Mouse (Mus musculus) limb, embryonic 15.5 days (tissue): Measurements from ENCODE around the gene Mapk8ip2. TPM values are rescaled to one million over a fixed set of nuclear protein-coding genes. Genes with fewer than 3 reads are reported as not detected.
A peak's percentile ranks its signal among the peaks of the same experiment; 100 is the strongest.

Experiments
- ATAC-seq: fragments of 200-750 bp; cut with Nextera tagmentation; 2 replicates; pipeline ENCODE4 v1.8.0; 2017; ENCODE audit warnings: low read depth, moderate TSS enrichment; ENCODE audit not compliant: insufficient number of reproducible peaks, low FRiP score, low TSS enrichment
- H3K27ac ChIP-seq: fragments of 300-500 bp; sonication (generic); 2 replicates; pipeline ENCODE4 v1.5.1; 2015; ENCODE audit warnings: moderate library complexity, mild to moderate bottlenecking, inconsistent platforms
- H3K27me3 ChIP-seq: fragments of 300-500 bp; sonication (generic); 2 replicates; pipeline ENCODE4 v1.6.1; 2015; ENCODE audit warnings: inconsistent platforms
- H3K36me3 ChIP-seq: fragments of 300-500 bp; sonication (generic); 2 replicates; pipeline ENCODE4 v1.6.1; 2015; ENCODE audit warnings: inconsistent platforms
- H3K4me1 ChIP-seq: fragments of 300-500 bp; sonication (generic); 2 replicates; pipeline ENCODE4 v1.6.1; 2015; ENCODE audit warnings: inconsistent platforms
- H3K4me2 ChIP-seq: fragments of 300-500 bp; sonication (generic); 2 replicates; pipeline ENCODE4 v1.6.1; 2015; ENCODE audit warnings: mild to moderate bottlenecking, inconsistent platforms
- H3K4me3 ChIP-seq: fragments of 300-500 bp; sonication (generic); 2 replicates; pipeline ENCODE4 v1.5.1; 2015; ENCODE audit warnings: mild to moderate bottlenecking, inconsistent platforms
- H3K9ac ChIP-seq: fragments of 300-500 bp; sonication (generic); 2 replicates; pipeline ENCODE4 v1.6.1; 2015; ENCODE audit warnings: inconsistent platforms
- H3K9me3 ChIP-seq: fragments of 300-500 bp; sonication (generic); 2 replicates; pipeline ENCODE4 v1.6.1; 2016; ENCODE audit warnings: inconsistent platforms
- WGBS: fragments of 180-500 bp; shearing (Covaris S2); methylation state at CpG from one replicate; pipeline ENCODE4 v1.1.7; 2015; 5-methylcytosine and 5-hydroxymethylcytosine counted together
- polyA plus RNA-seq: library from polyadenylated mRNA; unstranded; fragments of >200 nt; fragmentation: Nextera tagmentation; extraction: Ambion mirVana; gene quantifications from 2 replicates; pipeline ENCODE4 v1.2.1, GENCODE M21; 2015

Gene Mapk8ip2
- polyA plus RNA-seq: 0.63 and 0.82 TPM in 2 replicates

- H3K9ac ChIP-seq: no peak within 1 kb of the TSS
- no peak for ATAC-seq
- peaks cover 38% of the 10 kb centered on the region for H3K27me3 ChIP-seq
- no peaks in the 10 kb centered on the region for H3K36me3 ChIP-seq
- no peaks in the 10 kb centered on the region for H3K9me3 ChIP-seq
- peak within 1 kb of the TSS; percentile 85 for H3K4me2 ChIP-seq
- peaks cover 13% of the 10 kb centered on the region for H3K4me1 ChIP-seq
- peak within 1 kb of the TSS; percentile 46 for H3K4me3 ChIP-seq
- under 1% methylated on average over 53 of the region's 53 CpGs for WGBS
- H3K27ac ChIP-seq: no peak within 1 kb of the TSS
These were observed at the start of gene Mapk8ip2 for GRCm38 (mm10) chr15:89453865-89454478. TSS of gene Mapk8ip2 (plus strand) at chr15:89453913.

- ATAC-seq: no peak
- WGBS: 79% methylated on average over 10 of the region's 10 CpGs
- Histone ChIP-seq H3K27me3 (no peaks in the 10 kb centered on the region), H3K9ac (no peak overlapping the region), H3K36me3 (no peaks in the 10 kb centered on the region), H3K4me3 (no peak overlapping the region), H3K27ac (no peak overlapping the region), H3K4me1 (no peaks in the 10 kb centered on the region), H3K9me3 (no peaks in the 10 kb centered on the region), H3K4me2 (no peak overlapping the region)
These were observed 48.7 kb upstream of the Mapk8ip2 start for GRCm38 (mm10) chr15:89404831-89405623.

DNA sequence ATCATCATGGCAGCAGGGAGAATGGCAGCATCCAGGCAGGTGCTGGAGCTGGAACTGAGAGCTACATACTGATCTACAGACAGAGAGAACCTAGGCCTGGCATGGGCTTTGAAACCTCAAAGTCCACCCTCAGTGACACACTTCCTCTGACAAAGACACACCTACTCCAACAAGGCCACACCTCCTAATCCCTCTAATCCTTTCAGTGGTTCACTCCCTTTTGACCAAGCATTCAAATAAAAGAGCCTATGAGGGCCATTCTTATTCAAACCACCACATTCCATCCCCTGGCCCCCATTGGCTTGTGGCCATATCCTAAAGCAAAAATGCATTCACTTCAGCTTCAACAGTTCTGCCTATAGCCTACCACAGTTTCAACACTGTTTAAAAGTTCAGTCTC lies 47.0 kb upstream of the Mapk8ip2 start:
- no peak overlapping the region for H3K4me3 ChIP-seq
- H3K27me3 ChIP-seq: no peaks in the 10 kb centered on the region
- no peaks in the 10 kb centered on the region for H3K36me3 ChIP-seq
- no peak overlapping the region for H3K4me2 ChIP-seq
- no peak for ATAC-seq
- H3K4me1 ChIP-seq: no peaks in the 10 kb centered on the region
- no peaks in the 10 kb centered on the region for H3K9me3 ChIP-seq
- no peak overlapping the region for H3K27ac ChIP-seq
- no peak overlapping the region for H3K9ac ChIP-seq

GRCm38 (mm10) chr15:89410118-89410517 lies 43.6 kb upstream of the Mapk8ip2 start, which contains the start of gene Syce3:
TSS of gene Syce3 (minus strand) at chr15:89410503.
- WGBS: 84% methylated on average over 22 of the region's 24 CpGs

GRCm38 (mm10) chr15:89415282-89415681 lies 38.4 kb upstream of the Mapk8ip2 start:
- Histone ChIP-seq H3K27me3 (no peaks in the 10 kb centered on the region), H3K4me2 (no peak overlapping the region), H3K9ac (no peak overlapping the region), H3K27ac (no peak overlapping the region), H3K9me3 (no peaks in the 10 kb centered on the region), H3K36me3 (peaks cover 18% of the 10 kb centered on the region; the same call in 1 of the 2 replicates), H3K4me3 (no peak overlapping the region), H3K4me1 (no peaks in the 10 kb centered on the region)
- ATAC-seq: no peak
- 88% methylated on average over 8 of the region's 8 CpGs for WGBS

More at GRCm38 (mm10) chr15:89410118-89410517, 43.6 kb upstream of the Mapk8ip2 start, which contains the start of gene Syce3:
- no peaks in the 10 kb centered on the region for H3K4me1 ChIP-seq
- H3K4me2 ChIP-seq: no peak within 1 kb of the TSS
- no peak within 1 kb of the TSS for H3K9ac ChIP-seq
- H3K36me3 ChIP-seq: no peaks in the 10 kb centered on the region
- no peak for ATAC-seq
- H3K4me3 ChIP-seq: no peak within 1 kb of the TSS
- H3K9me3 ChIP-seq: no peaks in the 10 kb centered on the region
- no peak within 1 kb of the TSS for H3K27ac ChIP-seq
- H3K27me3 ChIP-seq: no peaks in the 10 kb centered on the region

GRCm38 (mm10) chr15:89421938-89422337 lies 31.8 kb upstream of the Mapk8ip2 start:
- peaks cover 32% of the 10 kb centered on the region for H3K36me3 ChIP-seq
- H3K4me3 ChIP-seq: no peak overlapping the region
- no peak for ATAC-seq
- WGBS: 93% methylated on average over 9 of the region's 9 CpGs
- H3K4me2 ChIP-seq: no peak overlapping the region
- H3K9ac ChIP-seq: no peak overlapping the region
- 0 out of 2 replicates have a peak, but pooled peaks cover 2% of the 10 kb centered on the region for H3K4me1 ChIP-seq
- no peaks in the 10 kb centered on the region for H3K27me3 ChIP-seq
- H3K9me3 ChIP-seq: no peaks in the 10 kb centered on the region
- H3K27ac ChIP-seq: no peak overlapping the region

GRCm38 (mm10) chr15:89424621-89425020 lies 29.1 kb upstream of the Mapk8ip2 start:
- Histone ChIP-seq H3K36me3 (peaks cover 31% of the 10 kb centered on the region), H3K4me2 (no peak overlapping the region), H3K4me3 (no peak overlapping the region), H3K27ac (no peak overlapping the region), H3K4me1 (peaks cover 9% of the 10 kb centered on the region), H3K9ac (no peak overlapping the region), H3K9me3 (no peaks in the 10 kb centered on the region), H3K27me3 (no peaks in the 10 kb centered on the region)
- 84% methylated on average over 8 of the region's 8 CpGs for WGBS
- ATAC-seq: no peak

GRCm38 (mm10) chr15:89425711-89426121 lies 28.0 kb upstream of the Mapk8ip2 start, which contains the start of gene Cpt1b:
TSS of gene Cpt1b (minus strand) at chr15:89425863.
- 0 out of 2 replicates have a peak within 1 kb of the TSS, but pooled peaks have one; percentile 1 for H3K4me2 ChIP-seq
- ATAC-seq: no peak
- H3K9me3 ChIP-seq: no peaks in the 10 kb centered on the region
- WGBS: 31% methylated on average over 6 of the region's 6 CpGs
- peaks cover 23% of the 10 kb centered on the region for H3K36me3 ChIP-seq
- no peak within 1 kb of the TSS for H3K27ac ChIP-seq
- peaks cover 14% of the 10 kb centered on the region for H3K4me1 ChIP-seq
- H3K27me3 ChIP-seq: no peaks in the 10 kb centered on the region
- no peak within 1 kb of the TSS for H3K9ac ChIP-seq
- H3K4me3 ChIP-seq: no peak within 1 kb of the TSS

DNA sequence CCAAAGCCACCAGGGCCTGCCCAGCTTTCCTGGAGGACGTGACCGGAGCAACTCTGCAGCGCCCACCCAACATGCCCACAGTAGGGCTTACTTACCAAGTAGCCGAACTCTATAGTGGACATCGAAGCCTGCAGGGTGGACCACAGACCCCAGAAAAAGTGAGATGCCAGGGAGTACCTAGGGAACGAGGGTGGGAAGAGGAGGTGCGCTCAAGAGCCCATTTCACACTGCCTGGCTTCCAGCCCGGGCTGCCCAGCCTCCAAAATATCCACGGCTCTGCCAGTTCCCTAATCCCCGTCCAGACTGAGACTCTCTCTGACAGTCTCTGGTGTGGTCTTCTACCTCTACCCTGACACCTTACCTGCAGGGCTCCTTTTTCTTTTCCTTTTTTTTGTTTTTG lies 27.0 kb upstream of the Mapk8ip2 start:
- H3K27ac ChIP-seq: no peak overlapping the region
- ATAC-seq: no peak
- H3K9ac ChIP-seq: no peak overlapping the region
- no peaks in the 10 kb centered on the region for H3K9me3 ChIP-seq
- H3K4me2 ChIP-seq: no peak overlapping the region
- peaks cover 14% of the 10 kb centered on the region for H3K4me1 ChIP-seq
- whole genome bisulfite sequencing: 91% methylated on average over 10 of the region's 10 CpGs
- H3K4me3 ChIP-seq: no peak overlapping the region
- peaks cover 23% of the 10 kb centered on the region for H3K36me3 ChIP-seq
- no peaks in the 10 kb centered on the region for H3K27me3 ChIP-seq

GRCm38 (mm10) chr15:89428136-89428790 lies 25.4 kb upstream of the Mapk8ip2 start:
- Histone ChIP-seq H3K36me3 (peaks cover 23% of the 10 kb centered on the region), H3K4me3 (peak overlapping the region; percentile 79), H3K4me2 (peak overlapping the region; percentile 85), H3K27ac (no peak overlapping the region), H3K27me3 (no peaks in the 10 kb centered on the region), H3K4me1 (peaks cover 14% of the 10 kb centered on the region), H3K9ac (peak overlapping the region; percentile 67; the same call in 1 of the 2 replicates), H3K9me3 (no peaks in the 10 kb centered on the region)
- 83% methylated on average over 19 of the region's 19 CpGs for WGBS
- ATAC-seq: no peak

DNA sequence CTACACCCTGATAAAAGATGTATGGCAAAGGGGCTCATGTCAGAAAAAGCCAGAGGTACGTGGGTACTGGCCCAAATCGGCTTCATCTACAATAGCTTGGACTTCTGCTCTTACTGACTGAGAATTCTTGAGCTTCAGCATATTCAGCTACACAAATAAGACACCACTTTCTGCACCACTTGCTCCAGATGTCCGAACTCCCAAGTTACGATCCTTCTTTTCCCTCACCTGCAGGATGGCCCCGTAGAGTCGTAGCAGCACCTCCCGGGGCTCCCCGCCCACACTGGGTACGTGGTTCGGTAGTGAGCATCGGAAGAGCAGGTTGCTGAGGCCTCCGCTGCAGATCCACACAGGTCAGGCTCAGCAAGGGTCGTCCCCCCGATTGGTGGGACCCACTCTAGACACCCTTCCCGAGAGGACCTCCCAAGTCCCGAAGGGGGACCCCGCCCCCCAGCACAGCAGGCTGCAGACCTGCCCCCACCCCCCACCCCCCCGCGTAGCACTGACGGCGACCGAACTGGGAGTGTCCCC lies 24.8 kb upstream of the Mapk8ip2 start:
- H3K4me3 ChIP-seq: peak overlapping the region; percentile 79
- peaks cover 23% of the 10 kb centered on the region for H3K36me3 ChIP-seq
- 5% methylated on average over 22 of the region's 22 CpGs for WGBS
- H3K9me3 ChIP-seq: no peaks in the 10 kb centered on the region
- H3K27ac ChIP-seq: peak overlapping the region; percentile 96
- peak overlapping the region; percentile 85 for H3K4me2 ChIP-seq
- H3K4me1 ChIP-seq: peaks cover 14% of the 10 kb centered on the region
- no peaks in the 10 kb centered on the region for H3K27me3 ChIP-seq
- peak; percentile 40; the same call in 1 of the 2 replicates for ATAC-seq
- peak overlapping the region; percentile 67 for H3K9ac ChIP-seq
